Mouse (Mus musculus) hindbrain, embryonic 14.5 days (tissue): ENCODE measurements at regions not wholly inside any gene's neighbourhood (a gene's known extent, or its start where the extent isn't known, plus 50 kb on each side); places are given as distances from the start of the nearest gene placed in this dataset.

Source experiments
- ATAC-seq: fragments of 200-750 bp; cut with Nextera tagmentation; 2 replicates; pipeline ENCODE4 v1.8.0; 2017; ENCODE audit warnings: moderate number of reproducible peaks, mild to moderate bottlenecking, moderate TSS enrichment, moderate library complexity; ENCODE audit not compliant: low FRiP score
- DNase-seq: peaks from one replicate; pipeline ENCODE4 v3.0.0-alpha.2; 2015; ENCODE audit warnings: low spot score
- H3K27ac ChIP-seq: fragments of 300-500 bp; sonication (generic); 2 replicates; pipeline ENCODE4 v1.5.1; 2014; ENCODE audit warnings: mild to moderate bottlenecking, moderate library complexity
- H3K27me3 ChIP-seq: fragments of 300-500 bp; sonication (generic); 2 replicates; pipeline ENCODE4 v1.6.1; 2014; ENCODE audit warnings: mild to moderate bottlenecking, low read length, mixed read lengths; ENCODE audit not compliant: control insufficient read depth, insufficient read depth
- H3K36me3 ChIP-seq: fragments of 300-500 bp; sonication (generic); replicated peaks from 2 replicates; pipeline ENCODE4 v1.6.1; 2014; ENCODE audit not compliant: control insufficient read depth, insufficient read depth
- H3K4me1 ChIP-seq: fragments of 300-500 bp; sonication (generic); replicated peaks from 2 replicates; pipeline ENCODE4 v1.6.1; 2014; ENCODE audit warnings: antibody characterized with exemption, low read length, mixed read lengths; ENCODE audit not compliant: control insufficient read depth, insufficient read depth
- H3K4me2 ChIP-seq: fragments of 300-500 bp; sonication (generic); replicated peaks from 2 replicates; pipeline ENCODE4 v1.6.1; 2014; ENCODE audit warnings: mild to moderate bottlenecking, moderate library complexity
- H3K4me3 ChIP-seq: fragments of 300-500 bp; sonication (generic); replicated peaks from 2 replicates; pipeline ENCODE4 v1.5.1; 2014; ENCODE audit warnings: mild to moderate bottlenecking, low read length
- H3K9ac ChIP-seq: fragments of 300-500 bp; sonication (generic); 2 replicates; pipeline ENCODE4 v1.6.1; 2014
- H3K9me3 ChIP-seq: fragments of 300-500 bp; sonication (generic); 2 replicates; pipeline ENCODE4 v1.6.1; 2016; ENCODE audit warnings: low read length; ENCODE audit not compliant: control insufficient read depth
- WGBS: fragments of 180-500 bp; shearing (Covaris S2); extraction: QIAGEN DNeasy Blood & Tissue Kit; methylation state at CpG from one replicate; pipeline ENCODE4 v1.1.7; 2014; 5-methylcytosine and 5-hydroxymethylcytosine counted together

DNA sequence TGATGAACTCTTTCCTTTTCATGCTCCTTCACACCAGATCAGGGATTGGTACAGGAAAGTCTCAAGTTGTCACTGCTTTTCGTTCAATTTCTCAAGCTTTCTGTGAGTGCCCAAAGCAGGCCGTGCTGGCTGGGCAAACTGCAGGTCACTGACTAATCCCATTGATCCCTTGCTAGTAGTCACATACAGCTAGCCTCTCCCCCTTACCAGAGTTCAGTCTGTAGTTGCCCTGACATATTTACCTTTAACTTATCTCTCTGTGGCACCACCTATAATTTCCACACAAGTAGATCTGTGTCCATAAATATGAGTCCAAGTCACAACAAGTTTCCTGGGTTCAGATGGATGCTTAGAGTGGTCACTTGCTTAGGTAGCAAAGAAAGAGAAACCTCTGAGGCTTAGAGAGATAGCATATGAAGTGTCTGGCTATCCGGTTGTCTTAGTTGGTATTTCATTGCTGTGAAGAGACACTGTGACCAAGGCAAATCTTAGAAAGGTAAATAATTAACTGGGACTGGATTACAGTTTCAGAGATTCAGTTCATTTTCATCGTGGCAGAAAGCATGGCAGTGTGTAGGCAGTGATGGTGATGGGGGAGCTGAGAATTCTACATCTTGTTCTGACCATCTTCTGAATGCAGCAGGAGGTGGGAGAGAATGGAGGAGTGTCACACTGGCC is 362.8 kb upstream of the Pcsk5 start:
- DNase-seq: no peak
- 64% methylated on average over 4 of the region's 4 CpGs for WGBS

DNA sequence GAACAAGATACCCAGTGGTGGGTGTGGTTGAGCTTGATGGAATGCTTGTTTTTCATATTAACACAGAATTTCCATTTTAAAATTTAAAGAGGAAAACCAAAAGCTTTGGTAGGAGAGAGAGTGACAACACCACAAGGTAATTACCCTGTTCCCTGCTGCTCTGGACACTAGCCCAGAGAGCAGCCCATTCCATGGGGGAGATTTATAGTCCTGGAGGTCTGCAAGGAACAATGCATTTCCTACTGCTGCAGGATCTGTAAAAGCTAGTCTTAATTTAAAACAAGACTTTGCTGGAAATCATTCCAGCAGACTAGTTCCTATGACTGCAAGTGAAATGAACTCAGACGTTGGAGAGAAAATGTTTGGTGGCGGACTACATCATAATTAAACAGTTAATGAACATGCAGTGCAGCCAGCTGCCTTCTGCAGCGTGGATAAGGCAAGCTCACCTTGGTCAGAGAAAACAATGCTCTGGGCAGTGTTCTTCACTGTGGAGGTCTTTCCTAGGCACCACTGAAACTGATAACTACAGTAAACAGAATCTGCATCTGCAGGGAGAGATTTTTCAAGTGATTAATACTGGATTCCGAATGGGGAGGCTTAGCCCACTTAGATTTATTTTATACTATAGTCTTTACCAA is 351.8 kb upstream of the Pcsk5 start:
- DNase-seq: no peak
- Histone ChIP-seq H3K4me3 (no peak overlapping the region), H3K4me2 (no peak overlapping the region), H3K4me1 (no peaks in the 10 kb centered on the region), H3K9me3 (no peaks in the 10 kb centered on the region), H3K9ac (no peak overlapping the region), H3K36me3 (no peaks in the 10 kb centered on the region), H3K27ac (no peak overlapping the region), H3K27me3 (no peaks in the 10 kb centered on the region)
- 44% methylated on average over 4 of the region's 4 CpGs for WGBS
- ATAC-seq: no peak

More for the DNA sequence above, 362.8 kb upstream of the Pcsk5 start:
- ATAC-seq: no peak
- H3K4me2 ChIP-seq: no peak overlapping the region
- no peaks in the 10 kb centered on the region for H3K4me1 ChIP-seq
- no peak overlapping the region for H3K9ac ChIP-seq
- H3K4me3 ChIP-seq: no peak overlapping the region
- H3K27me3 ChIP-seq: no peaks in the 10 kb centered on the region
- no peak overlapping the region for H3K27ac ChIP-seq
- no peaks in the 10 kb centered on the region for H3K36me3 ChIP-seq
- H3K9me3 ChIP-seq: 0 out of 2 replicates have a peak, but pooled peaks cover 7% of the 10 kb centered on the region

DNA sequence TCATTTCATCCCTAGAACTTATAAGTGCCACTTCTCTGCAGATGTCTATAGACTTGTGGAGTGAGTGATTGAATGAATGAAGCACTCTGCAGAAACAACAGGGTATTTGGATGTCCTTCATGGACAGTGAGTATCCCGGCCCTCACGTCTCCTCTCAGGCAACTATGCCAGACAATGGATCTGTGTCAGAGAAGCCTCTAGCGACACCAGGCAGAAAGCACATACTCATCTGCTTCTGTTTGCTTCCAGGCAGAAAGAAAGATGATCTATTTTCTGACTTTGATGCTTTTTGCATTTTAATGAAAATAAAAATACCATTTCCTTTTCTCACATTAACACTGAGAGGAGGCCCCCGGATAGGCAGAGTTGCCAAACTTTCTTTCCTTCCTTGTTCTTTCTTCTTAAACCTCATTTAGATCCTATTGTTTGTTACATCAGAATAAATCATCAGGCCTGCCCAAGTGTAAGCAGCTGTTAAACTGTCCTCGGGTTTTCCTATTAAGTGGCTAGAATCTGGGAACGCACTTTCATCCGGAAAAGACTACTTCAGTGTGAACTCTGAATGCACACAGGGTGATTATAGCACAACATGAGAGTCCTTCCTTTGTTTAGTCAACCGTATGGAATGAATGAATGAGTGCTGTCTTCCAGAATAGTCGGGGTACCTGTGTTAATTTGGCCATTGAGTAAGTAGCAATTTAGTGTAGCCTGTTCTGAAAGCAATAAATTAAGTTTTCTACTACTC is 350.9 kb upstream of the Pcsk5 start:
- Histone ChIP-seq H3K27me3 (no peaks in the 10 kb centered on the region), H3K27ac (no peak overlapping the region), H3K4me1 (no peaks in the 10 kb centered on the region), H3K9ac (no peak overlapping the region), H3K36me3 (no peaks in the 10 kb centered on the region), H3K9me3 (no peaks in the 10 kb centered on the region), H3K4me2 (no peak overlapping the region), H3K4me3 (no peak overlapping the region)
- WGBS: 56% methylated on average over 9 of the region's 9 CpGs
- no peak for DNase-seq
- ATAC-seq: no peak

DNA sequence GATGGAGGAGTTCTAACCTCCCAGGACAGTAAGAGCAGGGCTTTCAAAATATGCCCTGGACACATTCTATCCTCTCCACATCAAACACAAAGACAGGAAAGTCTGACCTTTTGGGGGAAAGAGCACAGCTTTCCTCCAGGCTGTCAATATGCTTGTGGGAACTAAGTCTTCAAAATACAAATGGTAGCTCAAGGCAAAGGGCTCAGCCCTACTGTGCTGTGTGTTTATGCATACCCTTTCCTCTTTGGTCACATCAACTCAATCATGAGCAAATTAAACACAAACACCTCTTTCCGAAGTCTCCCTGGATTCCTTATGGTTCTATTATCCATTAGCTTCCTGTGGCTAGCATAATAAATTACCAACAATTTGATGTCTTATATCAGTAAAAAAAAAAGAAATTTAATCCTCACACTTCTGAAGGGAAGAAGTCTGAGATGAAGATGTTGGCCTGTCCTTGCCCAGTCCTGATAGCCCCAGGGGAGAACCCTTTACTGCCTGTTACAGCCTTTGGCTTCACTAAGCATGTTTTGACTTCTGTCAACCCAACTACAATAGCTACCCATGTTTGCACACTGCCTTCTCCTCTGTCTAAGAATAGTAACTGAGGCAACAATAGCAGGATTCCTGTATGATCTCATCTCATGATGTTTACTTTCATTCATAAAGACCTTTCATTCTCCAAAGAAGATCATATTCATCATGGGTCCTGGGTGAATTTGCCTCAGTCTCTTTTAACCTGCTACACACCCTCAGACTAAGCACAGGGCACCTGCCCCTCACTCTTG is 348.5 kb upstream of the Pcsk5 start:
- H3K27me3 ChIP-seq: no peaks in the 10 kb centered on the region
- no peaks in the 10 kb centered on the region for H3K36me3 ChIP-seq
- no peak overlapping the region for H3K9ac ChIP-seq
- 92% methylated on average over 1 of the region's 1 CpGs for WGBS
- H3K9me3 ChIP-seq: no peaks in the 10 kb centered on the region
- no peak for ATAC-seq
- H3K4me1 ChIP-seq: no peaks in the 10 kb centered on the region
- H3K27ac ChIP-seq: no peak overlapping the region
- H3K4me3 ChIP-seq: no peak overlapping the region
- no peak for DNase-seq
- H3K4me2 ChIP-seq: no peak overlapping the region

DNA sequence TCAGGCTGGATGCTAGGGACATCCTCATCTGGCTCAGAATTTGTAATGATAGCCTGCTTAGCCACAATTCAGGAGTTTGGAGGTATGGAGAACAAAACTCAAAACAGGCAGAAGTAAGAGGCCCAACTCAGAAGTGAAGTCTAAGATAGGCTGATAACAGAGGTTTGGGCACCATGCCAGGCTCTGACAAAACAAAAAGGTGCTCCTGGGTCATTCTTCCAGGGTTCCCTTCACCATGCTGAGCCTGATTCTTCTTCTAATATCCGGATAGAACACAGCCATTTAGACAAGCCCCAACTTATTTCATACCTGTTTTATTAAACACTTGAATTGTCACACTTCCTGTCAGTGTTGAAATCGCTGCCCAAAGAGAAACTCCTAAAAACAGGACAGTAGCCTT is 347.8 kb upstream of the Pcsk5 start:
- H3K27ac ChIP-seq: no peak overlapping the region
- H3K27me3 ChIP-seq: no peaks in the 10 kb centered on the region
- H3K4me3 ChIP-seq: no peak overlapping the region
- H3K4me2 ChIP-seq: no peak overlapping the region
- H3K4me1 ChIP-seq: no peaks in the 10 kb centered on the region
- H3K9ac ChIP-seq: no peak overlapping the region
- WGBS: 80% methylated on average over 2 of the region's 2 CpGs
- no peaks in the 10 kb centered on the region for H3K9me3 ChIP-seq
- ATAC-seq (no peak), DNase-seq (no peak)
- H3K36me3 ChIP-seq: no peaks in the 10 kb centered on the region

DNA sequence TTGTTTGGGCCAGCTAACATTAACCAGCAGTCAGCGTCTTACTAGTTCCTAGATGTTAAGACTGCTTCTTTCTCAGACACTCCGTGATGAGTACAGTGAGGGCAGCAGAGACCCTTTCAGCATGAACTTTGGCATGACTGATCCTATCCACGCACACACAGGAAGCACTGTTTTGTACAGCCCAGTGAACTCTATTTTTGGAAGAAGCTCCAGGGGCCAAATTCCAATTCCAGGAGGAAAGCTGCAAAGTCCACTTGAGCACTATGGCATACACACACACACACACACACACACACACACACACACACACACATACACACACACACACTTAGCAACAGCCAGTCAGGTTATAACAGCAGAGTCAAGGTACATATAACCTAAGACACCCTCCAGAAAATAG is 338.8 kb upstream of the Pcsk5 start:
- Histone ChIP-seq H3K36me3 (no peaks in the 10 kb centered on the region), H3K4me2 (no peak overlapping the region), H3K4me3 (no peak overlapping the region), H3K27ac (no peak overlapping the region), H3K9me3 (no peaks in the 10 kb centered on the region), H3K9ac (no peak overlapping the region), H3K27me3 (no peaks in the 10 kb centered on the region), H3K4me1 (no peaks in the 10 kb centered on the region)
- no peak for DNase-seq
- no peak for ATAC-seq
- WGBS: 82% methylated on average over 3 of the region's 3 CpGs

DNA sequence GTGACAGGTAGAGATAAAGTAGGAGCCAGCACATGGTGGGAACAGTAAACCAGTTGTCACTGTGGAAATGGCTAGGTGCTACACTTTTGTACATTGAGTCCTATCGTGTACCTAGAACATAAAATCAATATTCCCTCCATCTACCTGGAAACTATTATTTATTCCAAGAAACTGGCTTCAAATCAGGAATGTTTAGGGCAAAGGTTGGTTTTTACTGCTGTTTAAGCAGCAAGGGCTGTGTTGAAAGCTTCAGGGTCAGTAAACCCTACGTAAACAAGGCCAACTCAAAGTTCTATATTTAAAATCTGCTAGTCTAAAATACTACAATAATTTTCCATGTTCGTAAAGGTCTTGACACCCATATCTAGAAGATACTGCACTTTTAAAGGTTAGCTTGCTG is 309.1 kb upstream of the Pcsk5 start:
- Histone ChIP-seq H3K27ac (no peak overlapping the region), H3K4me3 (no peak overlapping the region), H3K9me3 (no peaks in the 10 kb centered on the region), H3K4me2 (no peak overlapping the region), H3K9ac (no peak overlapping the region), H3K4me1 (no peaks in the 10 kb centered on the region), H3K36me3 (no peaks in the 10 kb centered on the region), H3K27me3 (no peaks in the 10 kb centered on the region)
- no peak for DNase-seq
- 91% methylated on average over 3 of the region's 3 CpGs for WGBS
- no peak for ATAC-seq

DNA sequence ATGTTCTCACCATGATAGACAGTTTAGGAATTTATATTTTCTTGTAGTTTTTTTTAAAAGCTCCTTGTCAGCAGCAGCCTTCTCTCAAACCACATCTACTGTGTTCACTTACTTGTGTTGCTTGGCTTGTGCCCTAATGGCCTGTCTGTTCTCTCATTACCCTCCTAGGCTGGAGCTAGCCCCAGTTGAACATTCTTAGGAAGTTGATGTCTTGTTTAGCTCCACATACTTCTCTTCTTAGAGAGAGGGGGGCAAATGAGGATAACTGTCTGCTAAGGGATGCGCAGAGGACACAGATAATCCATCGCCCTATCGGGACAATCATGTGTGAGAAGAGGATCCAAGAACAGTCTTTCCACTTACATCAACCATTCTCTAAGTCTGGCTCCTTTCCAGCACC is 293.5 kb upstream of the Pcsk5 start:
- Histone ChIP-seq H3K4me1 (no peaks in the 10 kb centered on the region), H3K9me3 (no peaks in the 10 kb centered on the region), H3K36me3 (no peaks in the 10 kb centered on the region), H3K4me2 (no peak overlapping the region), H3K9ac (no peak overlapping the region), H3K27ac (no peak overlapping the region), H3K4me3 (no peak overlapping the region), H3K27me3 (no peaks in the 10 kb centered on the region)
- 98% methylated on average over 3 of the region's 3 CpGs for WGBS
- DNase-seq: no peak
- ATAC-seq: no peak

DNA sequence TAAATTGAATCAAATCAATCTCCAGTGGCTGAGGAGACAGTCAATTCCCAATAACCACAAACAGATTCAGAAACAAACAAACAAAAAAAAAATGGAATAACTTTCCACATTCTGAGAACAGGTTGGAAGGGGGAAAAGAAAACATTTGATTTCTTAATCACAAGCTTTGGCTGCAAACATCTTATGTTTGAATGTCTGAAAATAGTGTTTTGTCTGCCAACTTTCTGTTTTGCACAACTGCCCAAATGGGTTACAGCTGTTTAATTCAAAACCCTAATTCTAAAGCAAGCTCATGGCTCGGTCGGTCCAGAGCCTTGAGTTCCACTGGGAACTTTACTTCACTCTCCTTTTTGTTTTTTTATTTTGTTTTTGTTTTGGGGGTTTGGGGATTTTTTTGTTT is 291.4 kb upstream of the Pcsk5 start:
- Histone ChIP-seq H3K4me1 (no peaks in the 10 kb centered on the region), H3K9me3 (no peaks in the 10 kb centered on the region), H3K4me2 (no peak overlapping the region), H3K27ac (no peak overlapping the region), H3K27me3 (no peaks in the 10 kb centered on the region), H3K9ac (no peak overlapping the region), H3K4me3 (no peak overlapping the region), H3K36me3 (no peaks in the 10 kb centered on the region)
- DNase-seq: no peak
- no peak for ATAC-seq
- 94% methylated on average over 2 of the region's 2 CpGs for WGBS
